Mouse (Mus musculus) thymus, adult 2 months (tissue): Measurements from ENCODE around the gene BC025920.

Source experiments
- CTCF ChIP-seq: fragments of 200-500 bp; IDR thresholded peaks from 2 replicates; pipeline ENCODE4 v1.5.1; 2012; ENCODE audit warnings: mild to moderate bottlenecking, control low read depth, low read length, moderate library complexity, borderline replicate concordance; ENCODE audit not compliant: control insufficient read depth, poor library complexity, insufficient read depth; ENCODE audit errors: extremely low read depth
- POLR2A ChIP-seq: fragments of 200-500 bp; IDR thresholded peaks from 2 replicates; pipeline ENCODE4 v1.6.1; 2012; ENCODE audit warnings: mild to moderate bottlenecking, low read length, control low read depth, moderate library complexity; ENCODE audit not compliant: control insufficient read depth, poor library complexity, insufficient read depth; ENCODE audit errors: extremely low read depth

DNA sequence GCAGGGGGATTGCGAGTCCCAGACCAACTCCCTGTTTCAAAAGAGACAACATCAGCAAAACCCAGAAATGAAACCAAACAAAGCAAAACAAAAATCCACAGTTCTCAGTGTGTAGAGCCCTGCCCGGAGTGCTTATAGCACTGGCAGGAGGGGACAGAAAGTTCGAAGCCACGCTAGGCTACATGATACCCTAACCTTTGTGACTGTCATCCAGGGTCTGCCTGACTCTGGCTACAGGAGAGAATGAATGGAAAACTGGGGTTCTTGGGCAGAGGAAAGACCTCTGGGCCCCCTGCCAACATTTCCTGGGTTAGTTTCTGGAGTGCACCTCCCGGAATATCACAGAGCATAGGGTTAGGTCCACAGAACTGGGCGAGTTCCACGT is 21.8 kb downstream of the BC025920 start:
- TF ChIP-seq POLR2A = no peak
- no peak for TF ChIP-seq CTCF
